Mouse (Mus musculus) ES-Bruce4 (cell line): Measurements from ENCODE around the gene C1qtnf1. TPM values are rescaled to one million over a fixed set of nuclear protein-coding genes. Genes with fewer than 3 reads are reported as not detected.
A peak's percentile ranks its signal among the peaks of the same experiment; 100 is the strongest.

Experiments used
- H3K27ac ChIP-seq: 2 replicates; pipeline ENCODE4 v1.5.1; 2012; ENCODE audit warnings: low read length, inconsistent platforms; ENCODE audit not compliant: insufficient read depth
- H3K27me3 ChIP-seq: 2 replicates; pipeline ENCODE4 v1.6.1; 2012; ENCODE audit warnings: mild to moderate bottlenecking, low read length, inconsistent platforms; ENCODE audit not compliant: control insufficient read depth, poor library complexity, insufficient read depth, severe bottlenecking
- H3K36me3 ChIP-seq: 2 replicates; pipeline ENCODE4 v1.6.1; 2012; ENCODE audit warnings: inconsistent platforms, mild to moderate bottlenecking, low read length, moderate library complexity; ENCODE audit not compliant: control insufficient read depth, poor library complexity, insufficient read depth, severe bottlenecking
- H3K4me1 ChIP-seq: one replicate; pipeline ENCODE4 v1.8.1; 2011; ENCODE audit warnings: low read length; ENCODE audit not compliant: control insufficient read depth, insufficient read depth
- H3K4me3 ChIP-seq: 2 replicates; pipeline ENCODE4 v1.5.1; 2011; ENCODE audit warnings: low read depth, mild to moderate bottlenecking, low read length
- H3K9ac ChIP-seq: 2 replicates; pipeline ENCODE4 v1.6.1; 2012; ENCODE audit warnings: low read depth, mild to moderate bottlenecking, inconsistent platforms; ENCODE audit not compliant: poor library complexity, severe bottlenecking
- H3K9me3 ChIP-seq: replicated peaks from 2 replicates; pipeline ENCODE4 v1.6.1; 2012; ENCODE audit warnings: mild to moderate bottlenecking, low read length, inconsistent platforms; ENCODE audit not compliant: control insufficient read depth, poor library complexity, insufficient read depth, severe bottlenecking
- CTCF ChIP-seq: IDR thresholded peaks from one replicate; pipeline ENCODE4 v1.8.1; 2011; ENCODE audit warnings: low read depth, low read length
- EP300 ChIP-seq: IDR thresholded peaks from 2 replicates; pipeline ENCODE4 v1.6.1; 2011; ENCODE audit warnings: low read depth, low read length; ENCODE audit not compliant: insufficient read depth
- POLR2A ChIP-seq: IDR thresholded peaks from one replicate; pipeline ENCODE4 v1.8.1; 2011; ENCODE audit warnings: low read length; ENCODE audit not compliant: insufficient read depth
- polyA plus RNA-seq: library from polyadenylated mRNA; stranded (reverse); fragments of >200 nt; gene quantifications from 2 replicates; pipeline ENCODE4 v1.2.4, GENCODE M21; 2011; ENCODE audit warnings: low read depth; ENCODE audit not compliant: missing spikeins, insufficient read depth, insufficient read length

C1qtnf1 gene
- polyA plus RNA-seq, 1 experiment, result 2.4 TPM

GRCm38 (mm10) chr11:118403951-118404899, 23.8 kb upstream of the C1qtnf1 start:
- H3K4me1 ChIP-seq, result no peaks in the 10 kb centered on the region
- H3K9me3 ChIP-seq, result no peaks in the 10 kb centered on the region
- H3K27ac ChIP-seq, result no peak overlapping the region
- no peaks in the 10 kb centered on the region for H3K36me3 ChIP-seq
- H3K4me3 ChIP-seq, result no peak overlapping the region
- H3K9ac ChIP-seq, result no peak overlapping the region
- no peaks in the 10 kb centered on the region for H3K27me3 ChIP-seq
- TF ChIP-seq CTCF (no peak), POLR2A (no peak), EP300 (no peak)

GRCm38 (mm10) chr11:118405311-118405710, 22.7 kb upstream of the C1qtnf1 start:
- Histone ChIP-seq H3K36me3 (no peaks in the 10 kb centered on the region), H3K4me1 (no peaks in the 10 kb centered on the region), H3K27me3 (no peaks in the 10 kb centered on the region), H3K27ac (no peak overlapping the region), H3K9me3 (no peaks in the 10 kb centered on the region), H3K4me3 (no peak overlapping the region), H3K9ac (no peak overlapping the region)
- TF ChIP-seq POLR2A, result no peak
- TF ChIP-seq CTCF, result no peak
- TF ChIP-seq EP300, result no peak

- no peaks in the 10 kb centered on the region for H3K4me1 ChIP-seq
- no peak overlapping the region for H3K9ac ChIP-seq
- H3K9me3 ChIP-seq, result no peaks in the 10 kb centered on the region
- no peak overlapping the region for H3K27ac ChIP-seq
- TF ChIP-seq EP300 (no peak), POLR2A (no peak), CTCF (no peak)
- no peak overlapping the region for H3K4me3 ChIP-seq
- no peaks in the 10 kb centered on the region for H3K27me3 ChIP-seq
- H3K36me3 ChIP-seq, result peaks cover 4% of the 10 kb centered on the region; the same call in 1 of the 2 replicates
Measured at GRCm38 (mm10) chr11:118406521-118406920, 21.5 kb upstream of the C1qtnf1 start.

GRCm38 (mm10) chr11:118407318-118407910, 20.6 kb upstream of the C1qtnf1 start:
- no peak for TF ChIP-seq POLR2A
- peak; percentile 43 for TF ChIP-seq CTCF
- no peak for TF ChIP-seq EP300
- H3K4me3 ChIP-seq, result no peak overlapping the region
- no peaks in the 10 kb centered on the region for H3K4me1 ChIP-seq
- H3K27ac ChIP-seq, result no peak overlapping the region
- H3K27me3 ChIP-seq, result no peaks in the 10 kb centered on the region
- H3K9ac ChIP-seq, result no peak overlapping the region
- no peaks in the 10 kb centered on the region for H3K9me3 ChIP-seq
- peaks cover 4% of the 10 kb centered on the region; the same call in 1 of the 2 replicates for H3K36me3 ChIP-seq

GRCm38 (mm10) chr11:118408051-118408740, 19.8 kb upstream of the C1qtnf1 start:
- no peaks in the 10 kb centered on the region for H3K27me3 ChIP-seq
- TF ChIP-seq CTCF (no peak), POLR2A (no peak), EP300 (no peak)
- no peaks in the 10 kb centered on the region for H3K4me1 ChIP-seq
- H3K36me3 ChIP-seq, result peaks cover 4% of the 10 kb centered on the region; the same call in 1 of the 2 replicates
- H3K9me3 ChIP-seq, result no peaks in the 10 kb centered on the region
- no peak overlapping the region for H3K4me3 ChIP-seq
- no peak overlapping the region for H3K27ac ChIP-seq
- no peak overlapping the region for H3K9ac ChIP-seq
